Mouse (Mus musculus): ENCODE measurements around the gene Cacna2d2. TPM values are rescaled to one million over a fixed set of nuclear protein-coding genes. Genes with fewer than 3 reads are reported as not detected.

Gene Cacna2d2
- polyA plus RNA-seq, 1 experiment from 2014 or later: not detected

GRCm38 (mm10) chr9:107375451-107375850 is 24.0 kb upstream of the Cacna2d2 start:
- peak; percentile 42 for ATAC-seq (ENCODE audit: low read depth)
- Histone ChIP-seq H3K27ac (no peak overlapping the region), H3K4me1 (replicated peaks) (peaks cover 59% of the 10 kb centered on the region), H3K4me3 (replicated peaks) (no peak overlapping the region), H3K27me3 (peaks cover 71% of the 10 kb centered on the region), H3K4me2 (peak overlapping the region; percentile 36; the same call in 1 of the 2 replicates), H3K9me3 (replicated peaks) (no peaks in the 10 kb centered on the region), H3K36me3 (no peaks in the 10 kb centered on the region), H3K9ac (no peak overlapping the region)
- DNase-seq: peak; percentile 72
- 19% methylated on average over 5 of the region's 5 CpGs for WGBS (ENCODE audit: insufficient replicate concordance)

GRCm38 (mm10) chr9:107377961-107378512 is 21.4 kb upstream of the Cacna2d2 start:
- H3K36me3 ChIP-seq: no peaks in the 10 kb centered on the region
- 3% methylated on average over 35 of the region's 35 CpGs for WGBS (ENCODE audit: insufficient replicate concordance)
- ATAC-seq (ENCODE audit: low read depth): no peak
- peak overlapping the region; percentile 30 for H3K4me3 ChIP-seq (replicated peaks)
- DNase-seq: no peak
- no peak overlapping the region for H3K9ac ChIP-seq
- H3K27me3 ChIP-seq: peaks cover 97% of the 10 kb centered on the region
- H3K27ac ChIP-seq: no peak overlapping the region
- no peaks in the 10 kb centered on the region for H3K9me3 ChIP-seq (replicated peaks)
- peaks cover 33% of the 10 kb centered on the region for H3K4me1 ChIP-seq (replicated peaks)
- peak overlapping the region; percentile 42 for H3K4me2 ChIP-seq

- ATAC-seq (ENCODE audit: low read depth) (no peak), DNase-seq (no peak)
- H3K9me3 ChIP-seq (replicated peaks): no peaks in the 10 kb centered on the region
- H3K27ac ChIP-seq: no peak overlapping the region
- no peak overlapping the region for H3K4me3 ChIP-seq (replicated peaks)
- H3K27me3 ChIP-seq: peaks cover 98% of the 10 kb centered on the region
- 8% methylated on average over 8 of the region's 8 CpGs for WGBS (ENCODE audit: insufficient replicate concordance)
- no peaks in the 10 kb centered on the region for H3K36me3 ChIP-seq
- H3K4me1 ChIP-seq (replicated peaks): peaks cover 6% of the 10 kb centered on the region; the same call in 1 of the 2 replicates
- no peak overlapping the region for H3K9ac ChIP-seq
- no peak overlapping the region for H3K4me2 ChIP-seq
Measured at GRCm38 (mm10) chr9:107381723-107382122, 17.7 kb upstream of the Cacna2d2 start.

DNA sequence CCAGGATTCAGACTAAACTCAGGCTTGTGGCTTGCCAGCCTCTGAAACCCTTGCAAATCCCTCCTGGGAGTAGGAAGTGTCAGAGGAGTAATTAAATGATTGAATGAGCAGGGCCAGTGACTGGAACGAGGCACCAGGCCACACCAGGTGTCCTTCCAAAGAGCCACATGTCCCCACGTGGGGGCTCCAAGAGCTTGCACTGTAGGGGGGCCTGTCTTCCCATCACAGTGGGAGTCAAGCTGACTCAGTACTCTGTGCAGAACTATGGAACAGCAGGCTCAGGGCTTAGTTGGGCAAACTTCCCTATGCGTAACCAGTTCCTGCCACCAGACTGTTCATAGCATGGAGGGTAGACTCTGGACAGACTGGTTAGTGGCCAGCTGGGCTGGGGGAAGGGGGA is 15.0 kb upstream of the Cacna2d2 start:
- 33% methylated on average over 3 of the region's 3 CpGs for WGBS (ENCODE audit: insufficient replicate concordance)
- Histone ChIP-seq H3K4me1 (replicated peaks) (no peaks in the 10 kb centered on the region), H3K36me3 (no peaks in the 10 kb centered on the region), H3K27me3 (peaks cover 93% of the 10 kb centered on the region), H3K4me2 (no peak overlapping the region), H3K27ac (no peak overlapping the region), H3K4me3 (replicated peaks) (no peak overlapping the region), H3K9me3 (replicated peaks) (no peaks in the 10 kb centered on the region), H3K9ac (no peak overlapping the region)
- no peak for DNase-seq
- no peak for ATAC-seq (ENCODE audit: low read depth)

DNA sequence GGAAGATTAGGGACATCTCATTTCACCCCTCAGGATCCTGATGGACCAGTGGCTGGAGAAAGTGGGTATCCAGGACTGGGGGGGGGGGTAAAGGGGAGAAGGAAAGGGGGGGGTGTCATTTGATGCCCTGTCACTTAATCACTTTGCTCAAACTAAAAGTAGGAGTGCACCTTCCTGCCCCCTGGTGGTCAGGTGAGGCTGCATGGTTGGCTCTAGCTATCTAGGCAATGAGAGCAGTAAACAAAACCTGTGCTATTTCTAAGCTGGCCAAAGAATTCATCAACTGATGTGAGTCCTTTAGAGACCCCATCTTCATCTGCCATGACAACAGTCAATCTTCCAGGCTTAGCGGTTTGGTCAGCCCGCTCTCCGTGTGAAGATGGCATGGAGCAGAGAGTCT is 12.7 kb upstream of the Cacna2d2 start:
- Histone ChIP-seq H3K9me3 (replicated peaks) (no peaks in the 10 kb centered on the region), H3K4me3 (replicated peaks) (no peak overlapping the region), H3K9ac (no peak overlapping the region), H3K27me3 (peaks cover 83% of the 10 kb centered on the region), H3K27ac (no peak overlapping the region), H3K4me1 (replicated peaks) (no peaks in the 10 kb centered on the region), H3K36me3 (no peaks in the 10 kb centered on the region), H3K4me2 (no peak overlapping the region)
- ATAC-seq (ENCODE audit: low read depth) (no peak), DNase-seq (peak; percentile 44)
- WGBS (ENCODE audit: insufficient replicate concordance): 48% methylated on average over 3 of the region's 3 CpGs

DNA sequence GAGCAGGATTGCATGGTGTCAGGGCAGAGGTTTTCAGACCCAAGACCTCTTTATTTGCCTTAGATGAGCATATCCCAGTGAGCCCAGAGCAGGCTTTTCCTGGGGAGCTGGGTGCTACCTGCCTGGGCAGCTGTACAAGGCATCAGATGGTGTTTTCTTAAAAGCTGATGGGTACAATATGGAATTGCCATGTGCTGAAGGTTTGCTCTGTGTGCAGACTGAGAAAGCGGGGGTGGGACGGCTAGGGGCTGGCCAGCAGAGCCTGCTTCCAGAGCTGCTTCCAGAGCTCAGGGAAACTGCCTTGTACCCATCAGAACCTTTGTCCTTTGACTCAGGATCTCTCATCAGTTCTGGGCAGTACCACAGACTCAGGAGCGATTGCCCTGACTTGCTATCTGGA is 11.7 kb upstream of the Cacna2d2 start:
- H3K4me1 ChIP-seq (replicated peaks): no peaks in the 10 kb centered on the region
- H3K9me3 ChIP-seq (replicated peaks): no peaks in the 10 kb centered on the region

GRCm38 (mm10) chr9:107388263-107388662 is 11.1 kb upstream of the Cacna2d2 start:
- Histone ChIP-seq H3K4me2 (no peak overlapping the region), H3K27ac (no peak overlapping the region), H3K4me3 (replicated peaks) (no peak overlapping the region), H3K9ac (no peak overlapping the region), H3K36me3 (no peaks in the 10 kb centered on the region), H3K27me3 (peaks cover 77% of the 10 kb centered on the region), H3K9me3 (replicated peaks) (no peaks in the 10 kb centered on the region), H3K4me1 (replicated peaks) (no peaks in the 10 kb centered on the region)
- ATAC-seq (ENCODE audit: low read depth) (no peak), DNase-seq (no peak)
- WGBS (ENCODE audit: insufficient replicate concordance): 49% methylated on average over 2 of the region's 2 CpGs

More for the DNA sequence above, 11.7 kb upstream of the Cacna2d2 start:
- DNase-seq (no peak), ATAC-seq (ENCODE audit: low read depth) (no peak)
- peaks cover 79% of the 10 kb centered on the region for H3K27me3 ChIP-seq
- WGBS (ENCODE audit: insufficient replicate concordance): 71% methylated on average over 3 of the region's 3 CpGs
- H3K9ac ChIP-seq: no peak overlapping the region
- no peaks in the 10 kb centered on the region for H3K36me3 ChIP-seq
- H3K4me3 ChIP-seq (replicated peaks): no peak overlapping the region
- no peak overlapping the region for H3K4me2 ChIP-seq
- H3K27ac ChIP-seq: no peak overlapping the region

DNA sequence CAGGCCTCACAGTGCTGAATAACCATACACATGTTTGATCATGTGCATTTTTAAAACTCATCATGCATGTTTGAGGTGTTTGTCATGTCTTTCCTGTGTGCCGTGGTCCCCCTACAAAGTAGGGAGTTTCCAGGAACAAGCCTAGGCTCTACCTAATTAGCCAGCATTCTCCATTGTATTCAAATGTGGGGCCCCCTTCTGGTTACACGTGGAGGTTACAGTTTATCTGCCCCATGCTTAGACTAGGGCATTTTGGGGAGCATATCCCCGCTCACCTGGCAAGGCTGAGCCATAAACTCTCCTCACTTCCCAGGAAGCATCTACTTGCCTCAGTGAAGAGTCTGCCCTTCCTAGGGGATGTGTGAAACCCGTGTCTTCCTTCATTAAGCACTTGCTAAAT is 3.0 kb upstream of the Cacna2d2 start:
- H3K4me1 ChIP-seq (replicated peaks): peaks cover 11% of the 10 kb centered on the region
- H3K9ac ChIP-seq: no peak overlapping the region
- H3K27ac ChIP-seq: no peak overlapping the region
- 32% methylated on average over 4 of the region's 4 CpGs for WGBS (ENCODE audit: insufficient replicate concordance)
- no peak overlapping the region for H3K4me2 ChIP-seq
- ATAC-seq (ENCODE audit: low read depth) (no peak), DNase-seq (no peak)
- peaks cover 80% of the 10 kb centered on the region for H3K27me3 ChIP-seq
- no peak overlapping the region for H3K4me3 ChIP-seq (replicated peaks)
- H3K36me3 ChIP-seq: no peaks in the 10 kb centered on the region
- no peaks in the 10 kb centered on the region for H3K9me3 ChIP-seq (replicated peaks)

DNA sequence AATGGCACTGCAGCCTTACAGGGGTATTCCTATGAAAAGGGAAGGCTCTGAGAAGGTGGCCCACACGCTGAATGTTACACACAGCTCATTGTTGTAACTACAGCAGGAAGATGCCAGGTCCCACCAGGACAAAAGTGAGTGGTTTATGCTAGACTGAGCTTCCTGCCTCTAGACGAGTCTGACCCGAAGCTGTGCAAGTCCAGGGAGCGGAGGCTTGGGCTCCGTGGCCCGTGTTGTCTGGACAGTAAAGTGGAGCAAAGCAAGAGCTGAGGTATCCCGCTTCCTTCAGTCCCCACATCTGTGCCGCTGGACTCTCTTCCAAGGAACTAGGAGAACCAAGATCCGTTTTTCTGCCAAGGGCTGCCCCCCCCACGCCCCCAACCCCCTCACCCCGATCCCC is 444 bp upstream of the Cacna2d2 start:
- Histone ChIP-seq H3K27ac (no peak overlapping the region), H3K9me3 (replicated peaks) (no peaks in the 10 kb centered on the region), H3K27me3 (peaks cover 90% of the 10 kb centered on the region), H3K4me2 (no peak overlapping the region), H3K9ac (no peak overlapping the region), H3K4me3 (replicated peaks) (no peak overlapping the region), H3K4me1 (replicated peaks) (peaks cover 11% of the 10 kb centered on the region), H3K36me3 (no peaks in the 10 kb centered on the region)
- WGBS (ENCODE audit: insufficient replicate concordance): 19% methylated on average over 11 of the region's 11 CpGs
- ATAC-seq (ENCODE audit: low read depth) (no peak), DNase-seq (no peak)

- ATAC-seq (ENCODE audit: low read depth) (no peak), DNase-seq (no peak)
- Histone ChIP-seq H3K9ac (no peak overlapping the region), H3K27me3 (peaks cover 95% of the 10 kb centered on the region), H3K9me3 (replicated peaks) (no peaks in the 10 kb centered on the region), H3K4me2 (peak overlapping the region; percentile 69), H3K36me3 (no peaks in the 10 kb centered on the region), H3K4me3 (replicated peaks) (peak overlapping the region; percentile 53), H3K27ac (no peak overlapping the region), H3K4me1 (replicated peaks) (peaks cover 11% of the 10 kb centered on the region)
- WGBS (ENCODE audit: insufficient replicate concordance): 2% methylated on average over 34 of the region's 45 CpGs
Measured at GRCm38 (mm10) chr9:107400060-107400511, 674 bp downstream of the Cacna2d2 start.

GRCm38 (mm10) chr9:107400666-107401285 is 1.4 kb downstream of the Cacna2d2 start:
- Histone ChIP-seq H3K4me3 (replicated peaks) (peak overlapping the region; percentile 53; the same call in 1 of the 2 replicates), H3K36me3 (no peaks in the 10 kb centered on the region), H3K9me3 (replicated peaks) (no peaks in the 10 kb centered on the region), H3K4me1 (replicated peaks) (peaks cover 11% of the 10 kb centered on the region), H3K27ac (no peak overlapping the region), H3K4me2 (peak overlapping the region; percentile 69; the same call in 1 of the 2 replicates), H3K27me3 (peaks cover 91% of the 10 kb centered on the region), H3K9ac (no peak overlapping the region)
- ATAC-seq (ENCODE audit: low read depth) (no peak), DNase-seq (no peak)
- WGBS (ENCODE audit: insufficient replicate concordance): 17% methylated on average over 13 of the region's 13 CpGs

DNA sequence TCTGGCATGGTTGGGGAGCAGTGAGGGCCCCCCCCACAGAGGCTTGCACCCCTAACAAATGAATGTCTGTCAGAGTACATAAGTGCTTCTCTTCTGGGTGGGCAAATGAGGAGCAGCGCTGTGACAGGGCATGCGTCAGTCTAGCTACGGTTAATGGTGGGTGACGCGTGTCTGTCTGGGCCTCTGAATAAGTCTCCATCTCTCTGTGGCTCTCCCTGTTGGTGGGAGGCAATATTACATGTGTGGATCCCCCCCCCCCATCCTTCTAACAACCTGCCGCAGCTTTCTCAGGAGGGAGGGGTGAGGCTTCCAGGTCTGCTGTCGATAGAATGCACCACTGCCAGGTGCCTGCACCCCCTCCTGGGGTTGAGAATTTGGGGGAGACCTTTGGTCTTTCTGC is 3.7 kb downstream of the Cacna2d2 start:
- no peak for DNase-seq
- no peak for ATAC-seq (ENCODE audit: low read depth)
- no peaks in the 10 kb centered on the region for H3K9me3 ChIP-seq (replicated peaks)
- no peak overlapping the region for H3K4me3 ChIP-seq (replicated peaks)
- H3K27ac ChIP-seq: no peak overlapping the region
- H3K27me3 ChIP-seq: peaks cover 77% of the 10 kb centered on the region
- no peak overlapping the region for H3K4me2 ChIP-seq
- H3K9ac ChIP-seq: no peak overlapping the region
- 56% methylated on average over 7 of the region's 7 CpGs for WGBS (ENCODE audit: insufficient replicate concordance)
- H3K4me1 ChIP-seq (replicated peaks): peaks cover 11% of the 10 kb centered on the region
- H3K36me3 ChIP-seq: no peaks in the 10 kb centered on the region

Data from liver, embryonic 13.5 days (tissue).